Mouse (Mus musculus) granulocyte monocyte progenitor cell, adult 5-6 weeks (primary cell): Measurements from ENCODE around the gene Bmpr1b. TPM values are rescaled to one million over a fixed set of nuclear protein-coding genes. Genes with fewer than 3 reads are reported as not detected.
A peak's percentile ranks its signal among the peaks of the same experiment; 100 is the strongest.

Experiments
- ATAC-seq: replicated peaks from 2 replicates; pipeline ENCODE4 v1.8.0; 2016; ENCODE audit warnings: mild to moderate bottlenecking, moderate TSS enrichment, inconsistent platforms; ENCODE audit not compliant: poor library complexity, severe bottlenecking
- total RNA-seq, 2 experiments: library from RNA; stranded (forward) in 1 of 2; stranded (reverse) in 1 of 2; fragments of 200-712, 200-1000 nt in 1 of 2; fragments of >200 nt in 1 of 2; fragmentation: Nextera tagmentation in 1 of 2; gene quantifications; 2 replicates each; pipeline ENCODE4 v1.2.3; 2014 to 2017

Bmpr1b gene
- total RNA-seq, 2 experiments from 2014 or later, result not detected

DNA sequence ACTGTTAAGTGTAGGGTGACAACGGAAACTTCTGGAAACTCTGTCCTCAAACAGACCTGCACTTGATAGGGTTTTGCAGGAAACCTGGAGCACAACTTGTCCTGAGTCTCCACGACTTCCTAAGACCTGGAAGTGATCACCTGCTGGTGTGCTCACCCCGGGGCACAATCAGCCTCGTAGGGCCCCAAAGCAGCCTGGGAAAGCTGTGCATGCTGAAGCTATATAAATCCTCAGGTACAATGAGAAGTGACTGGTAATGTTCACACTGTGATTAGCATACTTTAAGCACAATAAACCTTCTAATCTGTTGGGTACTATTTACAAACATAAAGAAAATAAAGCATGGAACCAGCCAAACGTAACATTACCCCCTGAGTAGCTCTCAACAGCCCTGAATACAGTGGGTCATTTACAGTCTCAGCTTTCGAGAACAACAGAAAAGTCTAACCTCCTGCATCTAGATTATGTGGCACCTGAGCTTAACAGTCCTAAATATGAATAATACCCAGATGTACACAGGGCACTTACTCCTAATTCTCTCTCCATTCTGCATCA lies 54.4 kb downstream of the Bmpr1b start:
- ATAC-seq, result no peak

DNA sequence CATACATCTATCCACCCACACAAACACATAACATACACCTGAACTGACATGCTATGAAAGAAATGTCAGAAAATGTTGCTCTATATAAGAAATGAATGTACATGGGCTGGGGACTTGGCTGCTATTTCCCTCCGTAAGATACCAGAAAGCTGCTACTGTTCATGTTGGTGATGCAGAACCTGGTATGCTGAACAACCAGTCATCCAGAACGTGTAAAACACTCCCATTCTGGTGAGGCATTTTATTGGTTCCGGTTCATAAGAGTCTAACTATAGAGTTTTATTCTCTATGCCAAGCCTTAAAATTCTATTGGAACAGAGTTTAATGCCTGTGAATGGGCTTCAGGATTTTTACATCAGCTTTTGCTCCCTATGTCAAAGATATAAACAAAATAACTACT lies 55.0 kb downstream of the Bmpr1b start:
- ATAC-seq, result no peak

GRCm38 (mm10) chr3:142113208-142113607 lies 56.0 kb downstream of the Bmpr1b start:
- no peak for ATAC-seq

- ATAC-seq, result no peak
Measured at GRCm38 (mm10) chr3:142106227-142106626, 63.0 kb downstream of the Bmpr1b start.

DNA sequence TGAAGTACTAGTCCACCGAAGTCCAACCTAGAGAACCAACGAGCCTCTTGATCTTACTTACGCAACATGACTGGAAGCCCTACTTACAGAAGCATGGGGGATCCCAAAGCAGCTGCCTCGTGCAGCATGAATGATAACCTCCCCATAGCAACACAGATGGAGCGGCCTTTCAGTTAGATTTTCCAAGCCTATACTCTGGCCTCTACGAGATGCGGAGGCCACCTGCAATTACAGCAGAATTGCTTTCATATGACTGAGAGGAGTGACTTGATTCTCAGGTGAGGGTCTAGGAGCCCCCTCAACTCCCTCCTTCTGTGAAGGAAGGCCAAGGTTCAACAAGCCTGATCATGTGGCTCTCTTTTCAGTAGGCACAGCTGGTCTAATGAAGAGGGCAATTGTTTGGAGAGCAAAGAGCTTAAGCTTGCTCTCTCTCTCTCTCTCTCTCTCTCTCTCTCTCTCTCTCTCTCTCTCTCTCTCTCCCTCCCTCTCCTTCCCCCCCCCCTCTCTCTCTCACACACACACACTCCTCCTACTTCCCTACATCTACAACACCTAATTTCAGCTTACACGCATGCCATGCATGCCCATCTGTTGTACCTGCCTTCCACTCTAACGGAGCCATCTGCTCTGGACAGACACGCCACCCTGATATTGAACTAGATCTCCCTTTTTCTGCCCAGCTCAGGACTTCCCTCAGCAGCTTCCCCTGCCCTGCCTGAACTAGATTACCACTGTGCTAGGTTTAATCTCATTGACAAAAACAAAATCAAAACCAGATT lies 65.0 kb downstream of the Bmpr1b start:
- ATAC-seq, result no peak

DNA sequence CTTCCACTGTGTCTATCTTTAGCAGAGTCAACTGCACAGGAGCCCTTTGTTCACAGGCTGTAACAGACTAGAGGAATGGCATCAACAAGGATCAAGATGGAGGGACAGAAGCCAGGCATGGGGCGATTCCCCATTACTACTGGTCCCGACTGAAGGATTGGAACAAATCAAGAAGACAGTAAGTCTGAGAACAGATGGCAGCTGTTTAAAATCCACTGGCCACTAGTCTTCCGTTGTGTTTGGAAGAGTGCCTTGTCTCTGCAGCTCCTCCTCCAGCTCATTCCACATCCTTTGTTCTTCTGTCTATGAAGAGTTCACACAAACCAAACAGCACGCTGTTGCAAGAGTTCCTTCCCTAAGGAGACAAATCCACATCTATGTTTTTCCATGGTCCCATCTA lies 65.6 kb downstream of the Bmpr1b start:
- ATAC-seq, result no peak

- no peak for ATAC-seq
Measured at GRCm38 (mm10) chr3:142099151-142099550, 70.1 kb downstream of the Bmpr1b start.

DNA sequence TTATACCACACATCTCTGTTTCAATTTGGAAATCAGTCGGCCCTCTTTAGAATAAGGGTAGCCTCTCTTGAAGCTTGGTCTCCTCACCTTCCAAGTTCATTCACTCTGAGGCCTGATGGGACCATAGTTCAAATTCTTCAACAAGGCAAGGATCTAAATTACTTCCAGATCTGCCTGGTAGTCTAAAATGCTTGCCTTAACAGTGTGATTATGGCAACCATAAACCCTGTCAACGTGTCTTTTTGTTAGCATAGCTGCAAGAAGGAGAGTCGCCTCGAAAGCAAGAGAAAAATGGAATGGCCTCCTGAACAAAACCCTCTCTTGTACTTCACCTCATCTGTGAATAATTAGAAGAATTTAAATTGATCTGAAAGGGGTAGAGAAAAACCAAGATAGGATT lies 75.2 kb downstream of the Bmpr1b start:
- ATAC-seq, result no peak

- ATAC-seq, result no peak
Measured at GRCm38 (mm10) chr3:142089684-142090083, 79.5 kb downstream of the Bmpr1b start.

- ATAC-seq, result no peak
Measured at GRCm38 (mm10) chr3:142085938-142086337, 83.3 kb downstream of the Bmpr1b start.

DNA sequence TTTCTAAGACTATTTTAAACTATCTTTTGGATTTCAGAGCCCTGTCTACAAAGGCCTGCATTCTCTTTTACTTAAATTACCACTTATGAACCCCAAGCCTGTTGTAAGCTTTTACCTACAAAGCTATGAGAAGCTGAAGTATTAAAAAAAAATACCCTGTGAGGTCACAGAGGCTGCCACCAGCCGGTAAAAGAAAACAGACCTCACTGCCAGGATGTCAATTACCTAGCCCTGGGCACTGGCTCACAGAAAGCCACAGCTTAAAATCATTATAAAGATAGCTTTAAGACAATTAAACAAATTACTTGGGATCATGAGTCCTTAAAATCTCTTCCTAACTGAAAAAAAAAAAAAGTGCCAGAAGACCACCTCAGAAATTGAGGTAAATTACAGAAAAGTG lies 85.1 kb downstream of the Bmpr1b start:
- no peak for ATAC-seq

DNA sequence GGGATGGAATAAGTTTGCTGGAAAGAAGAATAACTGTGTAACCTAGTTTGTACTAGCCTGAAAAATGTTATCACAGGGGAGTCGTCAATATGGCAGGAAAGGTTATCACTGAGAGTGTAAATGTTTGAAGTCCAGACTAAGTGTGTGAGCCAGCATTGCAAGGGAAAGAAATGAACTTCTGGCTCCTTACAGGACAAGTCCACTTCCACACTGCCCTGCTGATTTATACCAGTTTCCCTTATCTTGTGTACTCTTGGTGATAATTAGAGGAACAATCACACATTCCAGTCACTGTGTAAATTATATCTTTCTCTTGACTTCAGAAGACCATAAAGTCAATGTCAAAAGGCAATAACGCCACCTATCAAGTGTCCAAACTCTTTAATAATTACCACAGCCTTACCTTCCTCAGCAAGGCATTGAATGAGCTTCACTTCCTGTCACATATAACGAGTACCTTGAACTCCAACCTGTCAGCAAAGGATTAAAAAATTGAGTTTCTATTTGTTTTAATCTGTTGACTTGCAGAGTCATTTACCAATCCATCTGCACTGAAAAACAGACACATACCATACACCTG lies 91.4 kb downstream of the Bmpr1b start:
- no peak for ATAC-seq

GRCm38 (mm10) chr3:142071601-142072000 lies 97.6 kb downstream of the Bmpr1b start:
- no peak for ATAC-seq

DNA sequence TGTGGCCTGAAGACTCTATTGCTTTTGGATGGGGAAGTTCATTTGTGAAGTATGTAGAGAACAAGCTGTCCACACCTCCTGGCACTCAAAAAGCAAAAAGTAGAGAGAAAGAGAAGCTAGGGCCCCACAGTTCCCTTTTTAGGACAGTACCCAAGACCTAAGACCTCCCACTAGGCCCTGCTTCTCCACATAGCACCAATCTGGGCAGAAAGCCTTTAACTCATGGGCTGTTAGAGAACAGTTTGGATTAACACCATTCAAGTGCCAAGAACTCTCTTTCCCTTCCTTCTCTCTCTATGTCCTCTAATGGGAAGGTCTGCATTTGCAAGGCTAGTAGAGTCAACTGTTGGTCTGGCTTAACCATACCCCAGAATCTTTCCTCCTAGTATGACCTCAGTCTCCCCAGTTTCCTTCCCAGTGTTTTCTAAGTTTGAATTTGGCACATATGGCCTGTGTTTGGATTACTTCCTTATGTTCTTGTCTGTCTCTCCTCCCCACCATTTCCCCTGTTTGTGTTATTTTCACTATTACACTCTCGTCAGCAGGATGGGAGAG lies 102.4 kb downstream of the Bmpr1b start:
- no peak for ATAC-seq

DNA sequence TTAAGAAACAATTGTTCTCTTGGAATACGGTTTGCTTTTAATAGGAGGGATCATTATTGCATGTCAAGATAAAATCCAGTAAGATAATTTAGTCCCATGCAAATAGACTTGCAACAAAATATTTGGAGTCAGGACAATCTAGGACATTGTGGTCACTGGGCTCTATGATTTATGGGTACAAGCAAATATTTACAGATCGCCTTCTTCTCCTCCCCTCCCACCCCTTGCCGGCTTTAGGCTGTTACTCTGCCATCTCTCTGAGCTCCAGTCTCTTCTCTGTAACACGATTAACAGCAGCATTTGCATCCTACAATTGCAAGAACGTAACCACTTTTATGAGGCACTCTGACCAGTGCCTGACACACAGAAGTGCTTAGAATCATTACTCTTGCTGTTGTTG lies 104.1 kb downstream of the Bmpr1b start:
- ATAC-seq, result no peak

- ATAC-seq, result peak; percentile 42; the same call in 1 of the 2 replicates
Measured at GRCm38 (mm10) chr3:142063536-142064226, 105.5 kb downstream of the Bmpr1b start.

GRCm38 (mm10) chr3:142061267-142061666 lies 108.0 kb downstream of the Bmpr1b start:
- no peak for ATAC-seq

DNA sequence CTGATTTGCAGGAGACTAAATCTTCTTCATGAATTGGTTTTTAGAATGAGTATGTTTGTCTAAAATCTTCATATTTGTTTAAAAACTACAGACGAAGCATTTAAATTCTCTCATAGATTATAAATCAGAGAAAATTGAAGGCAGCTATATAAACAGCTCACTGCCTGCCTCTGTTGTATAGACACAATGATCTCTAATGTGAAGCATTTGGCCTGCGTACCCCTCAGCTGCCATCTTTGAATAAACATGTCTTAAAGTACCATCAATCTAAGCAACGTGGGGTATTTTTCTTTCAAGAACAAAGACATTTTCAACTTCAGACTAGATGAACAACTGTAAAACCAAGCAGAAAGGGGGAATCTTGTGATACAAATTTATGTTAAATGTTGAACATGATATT lies 109.3 kb downstream of the Bmpr1b start:
- no peak for ATAC-seq

DNA sequence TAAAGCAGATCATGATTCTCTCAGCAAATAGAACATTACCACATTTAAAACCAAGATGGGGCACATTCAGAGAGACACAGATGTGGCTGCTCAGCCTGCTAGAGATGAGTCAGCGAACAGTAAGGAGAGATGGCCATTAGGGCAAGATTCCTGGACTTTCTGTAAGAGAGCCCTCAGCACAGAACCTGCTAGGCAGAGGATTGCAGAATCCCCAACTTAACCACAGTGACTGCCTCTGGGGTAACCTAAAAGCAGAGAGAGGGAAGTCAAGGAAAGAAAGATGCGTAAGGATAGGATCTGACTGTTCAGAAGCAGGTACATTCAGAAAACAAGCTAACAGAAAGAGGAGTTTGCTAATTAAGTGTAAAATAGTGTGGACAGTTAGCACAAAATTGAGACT lies 118.5 kb downstream of the Bmpr1b start:
- no peak for ATAC-seq

DNA sequence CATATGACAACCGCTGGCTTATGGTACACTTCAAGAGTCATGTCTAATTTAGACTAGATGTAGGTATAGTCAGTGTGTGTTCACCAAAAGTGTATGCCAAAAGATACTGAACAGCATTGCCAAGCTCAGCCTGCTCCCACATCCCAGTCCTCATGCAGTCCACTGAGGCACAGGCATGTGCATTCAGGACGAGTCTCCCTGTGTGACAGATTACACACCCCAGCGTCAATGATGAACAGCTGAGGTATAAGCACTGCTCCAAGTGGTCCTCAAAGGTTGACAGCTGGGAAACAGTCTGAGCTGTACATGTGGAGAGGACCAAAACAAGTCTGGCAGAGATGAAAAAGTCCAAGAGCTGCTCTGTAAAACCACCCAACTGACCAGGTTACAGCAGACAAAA lies 119.6 kb downstream of the Bmpr1b start:
- ATAC-seq, result no peak

- ATAC-seq, result no peak
Measured at GRCm38 (mm10) chr3:142049093-142049492, 120.1 kb downstream of the Bmpr1b start.
